ENCODE assay signal across 9 mouse cellular contexts in the genomic region with DNA sequence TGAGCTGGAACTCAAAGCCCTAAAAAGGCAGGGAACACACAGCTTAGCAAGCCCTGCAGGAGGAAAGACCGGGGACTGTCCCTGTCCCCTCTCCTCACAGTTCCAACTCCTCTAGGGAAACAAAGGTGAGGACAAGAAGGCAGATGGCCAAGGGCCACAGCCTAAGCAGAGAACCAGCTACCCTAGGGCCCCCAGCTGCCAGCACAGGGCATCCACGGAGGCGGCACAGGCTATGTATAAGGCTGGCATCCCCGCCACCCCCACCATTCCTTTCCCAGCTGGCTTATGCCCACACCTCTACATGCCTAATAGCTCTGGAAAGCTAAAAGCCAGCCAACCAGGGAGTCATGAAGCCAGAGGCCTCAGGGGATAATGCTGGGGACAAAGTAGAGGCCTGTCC.
DNase-seq lines count a peak whose midpoint lies in the region; ATAC-seq lines count a peak whose summit lies in the region.
"Had no signal": no experiment of that assay in that cellular context is flagged by ENCODE, and none has a peak within 500 bp of the region (broad histone marks: within the 10 kb centered on the region; RNA-seq: fewer than 3 reads in every experiment).

No protein-coding gene starts in this region.

- no peak overlapping the region for H3K4me3 ChIP-seq in heart, embryonic 13.5 days
- peak overlapping the region; percentile 90 for H3K4me3 ChIP-seq in brown adipose tissue, adult 24 weeks (ENCODE audit: insufficient read depth, low read depth, low read length)
- H3K4me3 ChIP-seq in embryonic facial prominence, embryonic 13.5 days: no peak overlapping the region
- H3K4me3 ChIP-seq: hindbrain, embryonic 15.5 days; midbrain, embryonic 13.5 days had no signal

- H3K36me3 ChIP-seq in heart, embryonic 13.5 days: 0 out of 2 replicates have a peak, but pooled peaks cover 5% of the 10 kb centered on the region
- no peaks in the 10 kb centered on the region for H3K36me3 ChIP-seq in embryonic facial prominence, embryonic 13.5 days
- H3K36me3 ChIP-seq: hindbrain, embryonic 15.5 days; midbrain, embryonic 13.5 days had no signal

- H3K27ac ChIP-seq in heart, embryonic 13.5 days (replicated peaks): peak overlapping the region; percentile 97
- H3K27ac ChIP-seq in brown adipose tissue, adult 24 weeks (replicated peaks; ENCODE audit: low read depth, low read length): peak overlapping the region; percentile 95
- H3K27ac ChIP-seq in embryonic facial prominence, embryonic 13.5 days: peak overlapping the region; percentile 33; the same call in 1 of the 2 replicates
- H3K27ac ChIP-seq: hindbrain, embryonic 15.5 days; midbrain, embryonic 13.5 days had no signal

- H3K4me2 ChIP-seq in heart, embryonic 13.5 days: no peak overlapping the region
- no peak overlapping the region for H3K4me2 ChIP-seq in embryonic facial prominence, embryonic 13.5 days
- H3K4me2 ChIP-seq: hindbrain, embryonic 15.5 days; midbrain, embryonic 13.5 days had no signal

- peaks cover 100% of the 10 kb centered on the region for H3K4me1 ChIP-seq in heart, embryonic 13.5 days
- H3K4me1 ChIP-seq in brown adipose tissue, adult 24 weeks (ENCODE audit: control insufficient read depth, insufficient read depth, insufficient read length, low read length): peaks cover 47% of the 10 kb centered on the region
- peaks cover 91% of the 10 kb centered on the region for H3K4me1 ChIP-seq in embryonic facial prominence, embryonic 13.5 days

- no peaks in the 10 kb centered on the region for H3K27me3 ChIP-seq in heart, embryonic 13.5 days (replicated peaks)
- no peaks in the 10 kb centered on the region for H3K27me3 ChIP-seq in embryonic facial prominence, embryonic 13.5 days

- ATAC-seq in heart, embryonic 13.5 days (ENCODE audit: extremely low read depth, insufficient number of reproducible peaks, low FRiP score, low TSS enrichment): no peak
- no peak for ATAC-seq in embryonic facial prominence, embryonic 13.5 days (ENCODE audit: insufficient number of reproducible peaks, insufficient read depth, low FRiP score, low TSS enrichment, low read depth)
- ATAC-seq: midbrain, embryonic 13.5 days had no signal

- WGBS in heart, embryonic 13.5 days: 80% methylated on average over 4 of the region's 4 CpGs
- 74% methylated on average over 4 of the region's 4 CpGs for WGBS in embryonic facial prominence, embryonic 13.5 days

- H3K9me3 ChIP-seq in heart, embryonic 13.5 days: no peaks in the 10 kb centered on the region
- no peaks in the 10 kb centered on the region for H3K9me3 ChIP-seq in embryonic facial prominence, embryonic 13.5 days
- H3K9me3 ChIP-seq: hindbrain, embryonic 15.5 days; midbrain, embryonic 13.5 days had no signal

- H3K9ac ChIP-seq in heart, embryonic 13.5 days: peak overlapping the region; percentile 76
- H3K9ac ChIP-seq in embryonic facial prominence, embryonic 13.5 days: peak overlapping the region; percentile 12; the same call in 1 of the 2 replicates
- H3K9ac ChIP-seq: hindbrain, embryonic 15.5 days; midbrain, embryonic 13.5 days had no signal

- DNase-seq in heart, adult 8-10 months (ENCODE audit: low spot score): no peak
- DNase-seq in kidney, postnatal 10 days: peak; percentile 67
- no peak for DNase-seq in spleen, postnatal 10 days (ENCODE audit: low spot score in 2 of 2)
- DNase-seq in retina, postnatal 1 day: no peak

Comparison
In these comparisons a context has a peak if more than half of its experiments do, and no peak if none do; other contexts are left out.
1. H3K27ac ChIP-seq: peak in every context shown above with its lines; median percentile 97 in heart, embryonic 13.5 days; 95 in brown adipose tissue, adult 24 weeks; 33 in embryonic facial prominence, embryonic 13.5 days.